11 mouse cellular contexts compared by ENCODE assay signal in genomic region chr10:68127604-68128256, GRCm38 (mm10).
A peak's percentile ranks its signal among the peaks of the same experiment; 100 is the strongest.
DNase-seq lines count a peak whose midpoint lies in the region; ATAC-seq and TF ChIP-seq lines count a peak whose summit lies in the region.
"Had no signal": no experiment of that assay in that cellular context is flagged by ENCODE, and none has a peak within 500 bp of the region (broad histone marks: within the 10 kb centered on the region; RNA-seq: fewer than 3 reads in every experiment).

No protein-coding gene starts in this region.

- intact Hi-C loops in heart, postnatal 10 days (cut with DNase I) = loop anchor here (5.0 kb wide), 1 partner anchor 35 kb away; no protein-coding TSS in a partner anchor

- no peak for TF ChIP-seq CTCF in liver, adult 2 months (IDR thresholded peaks at IDR 0.05; ENCODE audit: low read depth, low read length)
- no peak for TF ChIP-seq CTCF in cerebellum, adult 2 months (IDR thresholded peaks at IDR 0.05; ENCODE audit: borderline replicate concordance, insufficient read depth, low read depth, low read length)

- H3K79me2 ChIP-seq in liver, adult 2 months (ENCODE audit: control insufficient read depth, insufficient read depth, low read length) = peaks cover 24% of the 10 kb centered on the region

- peaks cover 29% of the 10 kb centered on the region for H3K36me3 ChIP-seq in heart, embryonic 10.5 days
- H3K36me3 ChIP-seq in liver, adult 2 months (ENCODE audit: control insufficient read depth, insufficient read depth, low read length) = peaks cover 89% of the 10 kb centered on the region
- no peaks in the 10 kb centered on the region for H3K36me3 ChIP-seq in liver, embryonic 11.5 days (ENCODE audit: control insufficient read depth, insufficient read depth, low read length)
- peaks cover 36% of the 10 kb centered on the region for H3K36me3 ChIP-seq in embryonic facial prominence, embryonic 13.5 days
- no peaks in the 10 kb centered on the region for H3K36me3 ChIP-seq in liver, embryonic 16.5 days (ENCODE audit: control insufficient read depth, insufficient read depth)

- H3K9me3 ChIP-seq in heart, embryonic 10.5 days = no peaks in the 10 kb centered on the region
- H3K9me3 ChIP-seq in liver, embryonic 11.5 days (ENCODE audit: control insufficient read depth, low read length) = no peaks in the 10 kb centered on the region
- H3K9me3 ChIP-seq in embryonic facial prominence, embryonic 13.5 days = no peaks in the 10 kb centered on the region
- no peaks in the 10 kb centered on the region for H3K9me3 ChIP-seq in liver, embryonic 16.5 days (replicated peaks; ENCODE audit: control insufficient read depth, low read length)

- DNase-seq in heart, embryonic 10.5 days (ENCODE audit: low spot score) = peak; percentile 16
- no peak for DNase-seq in heart, postnatal 10 days
- DNase-seq in liver, adult 2 months (ENCODE audit: extremely low read depth, low read depth, low spot score) = peak; percentile 98
- DNase-seq in liver, embryonic 11.5 days (ENCODE audit: low spot score) = no peak
- DNase-seq in right cerebral cortex, postnatal 10 days (ENCODE audit: low spot score in 2 of 2) = no peak
- DNase-seq in cerebellum, adult 2 months = no peak
- DNase-seq: adrenal gland, postnatal 25 days; cerebellum, adult 18-20 months; thymus, postnatal 14 days had no signal

- peak overlapping the region; percentile 42; the same call in 1 of the 2 replicates for H3K9ac ChIP-seq in liver, adult 2 months (ENCODE audit: low read depth, low read length)
- no peak overlapping the region for H3K9ac ChIP-seq in liver, embryonic 11.5 days (ENCODE audit: low read depth, low read length)
- H3K9ac ChIP-seq in embryonic facial prominence, embryonic 13.5 days = no peak overlapping the region
- H3K9ac ChIP-seq in liver, embryonic 16.5 days (ENCODE audit: low read depth, low read length) = no peak overlapping the region

- peaks cover 47% of the 10 kb centered on the region for H3K4me1 ChIP-seq in heart, embryonic 10.5 days
- peaks cover 55% of the 10 kb centered on the region for H3K4me1 ChIP-seq in liver, adult 2 months (ENCODE audit: control insufficient read depth, insufficient read depth, low read length)
- peaks cover 10% of the 10 kb centered on the region for H3K4me1 ChIP-seq in liver, embryonic 11.5 days (replicated peaks; ENCODE audit: control insufficient read depth, insufficient read depth, low read length)
- H3K4me1 ChIP-seq in embryonic facial prominence, embryonic 13.5 days = peaks cover 47% of the 10 kb centered on the region
- H3K4me1 ChIP-seq in liver, embryonic 16.5 days (ENCODE audit: control insufficient read depth, low read depth, low read length) = peaks cover 20% of the 10 kb centered on the region
- no peaks in the 10 kb centered on the region; the same call in 1 of the 2 replicates for H3K4me1 ChIP-seq in cerebellum, adult 2 months (ENCODE audit: control insufficient read depth, insufficient read depth, low read length)

- no peak overlapping the region for H3K4me2 ChIP-seq in liver, embryonic 11.5 days
- H3K4me2 ChIP-seq in embryonic facial prominence, embryonic 13.5 days = no peak overlapping the region
- H3K4me2 ChIP-seq in liver, embryonic 16.5 days (ENCODE audit: low read depth, low read length) = no peak overlapping the region

- H3K27me3 ChIP-seq in heart, embryonic 10.5 days (ENCODE audit: insufficient read depth, poor library complexity, severe bottlenecking) = no peaks in the 10 kb centered on the region
- H3K27me3 ChIP-seq in liver, adult 2 months (ENCODE audit: control insufficient read depth, insufficient read depth, low read length) = no peaks in the 10 kb centered on the region
- no peaks in the 10 kb centered on the region for H3K27me3 ChIP-seq in liver, embryonic 11.5 days (replicated peaks; ENCODE audit: control insufficient read depth, insufficient read depth, low read length)
- no peaks in the 10 kb centered on the region for H3K27me3 ChIP-seq in embryonic facial prominence, embryonic 13.5 days
- no peaks in the 10 kb centered on the region for H3K27me3 ChIP-seq in liver, embryonic 16.5 days (ENCODE audit: control insufficient read depth, insufficient read depth, low read depth, low read length)
- H3K27me3 ChIP-seq in cerebellum, adult 2 months (ENCODE audit: control insufficient read depth, insufficient read depth, low read length) = no peaks in the 10 kb centered on the region

- peak overlapping the region; percentile 64 for H3K27ac ChIP-seq in heart, embryonic 10.5 days
- peak overlapping the region; percentile 91 for H3K27ac ChIP-seq in liver, adult 2 months (replicated peaks; ENCODE audit: insufficient read depth, low read depth, low read length)
- no peak overlapping the region for H3K27ac ChIP-seq in liver, embryonic 11.5 days (ENCODE audit: low read depth, low read length)
- peak overlapping the region; percentile 17; the same call in 1 of the 2 replicates for H3K27ac ChIP-seq in embryonic facial prominence, embryonic 13.5 days
- H3K27ac ChIP-seq in liver, embryonic 16.5 days (ENCODE audit: low read length) = peak overlapping the region; percentile 54
- H3K27ac ChIP-seq in cerebellum, adult 2 months (ENCODE audit: insufficient read depth, low read length) = no peak overlapping the region

- TF ChIP-seq POLR2A in liver, adult 2 months (IDR thresholded peaks at IDR 0.05; ENCODE audit: extremely low read depth, insufficient read depth, low read length) = no peak
- TF ChIP-seq POLR2A in cerebellum, adult 2 months (IDR thresholded peaks at IDR 0.05; ENCODE audit: borderline replicate concordance, insufficient read depth, low read length) = no peak

- 55% methylated on average over 6 of the region's 6 CpGs for WGBS in heart, embryonic 10.5 days
- 9% methylated on average over 6 of the region's 6 CpGs for WGBS in liver, adult 2 months
- WGBS in liver, embryonic 11.5 days = 68% methylated on average over 6 of the region's 6 CpGs
- 48% methylated on average over 6 of the region's 6 CpGs for WGBS in embryonic facial prominence, embryonic 13.5 days
- 60% methylated on average over 6 of the region's 6 CpGs for WGBS in liver, embryonic 16.5 days (ENCODE audit: insufficient replicate concordance)
- WGBS in cerebellum, adult 2 months = 88% methylated on average over 6 of the region's 6 CpGs

- no peak overlapping the region for H3K4me3 ChIP-seq in heart, embryonic 10.5 days
- H3K4me3 ChIP-seq in liver, adult 2 months (ENCODE audit: insufficient read depth, low read depth, low read length) = peak overlapping the region; percentile 31; the same call in 1 of the 2 replicates
- H3K4me3 ChIP-seq in liver, embryonic 11.5 days (ENCODE audit: low read depth, low read length) = no peak overlapping the region
- H3K4me3 ChIP-seq in embryonic facial prominence, embryonic 13.5 days = no peak overlapping the region
- no peak overlapping the region for H3K4me3 ChIP-seq in liver, embryonic 16.5 days (ENCODE audit: low read depth, low read length)
- no peak overlapping the region for H3K4me3 ChIP-seq in cerebellum, adult 2 months (replicated peaks; ENCODE audit: insufficient read depth, low read depth, low read length)

- no peak for ATAC-seq in liver, embryonic 11.5 days (replicated peaks; ENCODE audit: low FRiP score)
- ATAC-seq in embryonic facial prominence, embryonic 13.5 days (ENCODE audit: insufficient number of reproducible peaks, insufficient read depth, low FRiP score, low TSS enrichment, low read depth) = no peak
- ATAC-seq in liver, embryonic 16.5 days (ENCODE audit: low read depth) = peak; percentile 55; the same call in 1 of the 2 replicates

Comparison
In these comparisons a context has a peak if more than half of its experiments do, and no peak if none do; other contexts are left out.
1. DNase-seq: peak in heart, embryonic 10.5 days (single experiment) and liver, adult 2 months (single experiment); none in heart, postnatal 10 days (0 of 2), liver, embryonic 11.5 days (single experiment), right cerebral cortex, postnatal 10 days (0 of 2) and cerebellum, adult 2 months (0 of 2).
2. H3K27ac ChIP-seq: peak in heart, embryonic 10.5 days (single experiment), liver, adult 2 months (single experiment), embryonic facial prominence, embryonic 13.5 days (single experiment) and liver, embryonic 16.5 days (single experiment); none in liver, embryonic 11.5 days (single experiment) and cerebellum, adult 2 months (single experiment).